Mouse (Mus musculus): ENCODE measurements around the gene Itprid2. TPM values are rescaled to one million over a fixed set of nuclear protein-coding genes. Genes with fewer than 3 reads are reported as not detected.

The Itprid2 gene
- total and polyA plus RNA-seq, 3 experiments = 9.0 to 21.5 TPM; not detected in 1

GRCm38 (mm10) chr2:79698166-79698565 lies 63.0 kb downstream of the Itprid2 start (continued):
- TF ChIP-seq MAX (IDR thresholded peaks at IDR 0.05; ENCODE audit: low read length) = peak; percentile 17; the same call in 1 of the 2 replicates
- TF ChIP-seq ZNF384 (IDR thresholded peaks at IDR 0.05; ENCODE audit: low read depth, low read length) = no peak
- no peak for TF ChIP-seq USF2 (IDR thresholded peaks at IDR 0.05; ENCODE audit: borderline replicate concordance in 1 of 2, insufficient read depth in 1 of 2, low read depth in 1 of 2, low read length in 2 of 2)
- TF ChIP-seq ZKSCAN1 (IDR thresholded peaks at IDR 0.05; ENCODE audit: low read depth, low read length) = no peak
- TF ChIP-seq CHD2 (IDR thresholded peaks at IDR 0.05; ENCODE audit: low read length) = no peak
- no peak for TF ChIP-seq E2F4 (IDR thresholded peaks at IDR 0.05; ENCODE audit: borderline replicate concordance, low read depth, low read length)
- no peak for TF ChIP-seq POLR2A (IDR thresholded peaks at IDR 0.05; ENCODE audit: control insufficient read depth in 1 of 2, insufficient read depth in 1 of 2, low read depth in 1 of 2, low read length in 2 of 2, poor library complexity in 1 of 2)
- TF ChIP-seq NELFE (IDR thresholded peaks at IDR 0.05; ENCODE audit: low read depth, low read length) = no peak
- TF ChIP-seq ETS1 (IDR thresholded peaks at IDR 0.05; ENCODE audit: low read depth, low read length) = peak; percentile 88
- TF ChIP-seq RAD21 (IDR thresholded peaks at IDR 0.05; ENCODE audit: low read depth, low read length) = no peak
- TF ChIP-seq GABPA (IDR thresholded peaks at IDR 0.05; ENCODE audit: low read depth, low read length) = no peak
- TF ChIP-seq ZMIZ1 (IDR thresholded peaks at IDR 0.05; ENCODE audit: low read depth, low read length) = no peak
- no peak for TF ChIP-seq TAL1 (IDR thresholded peaks at IDR 0.05; ENCODE audit: low read length)
- no peak for TF ChIP-seq MAZ (IDR thresholded peaks at IDR 0.05; ENCODE audit: low read depth, low read length)
- TF ChIP-seq JUND (IDR thresholded peaks at IDR 0.05; ENCODE audit: low read depth, low read length) = peak; percentile 76; the same call in 1 of the 2 replicates
- TF ChIP-seq ELF1 (IDR thresholded peaks at IDR 0.05; ENCODE audit: low read depth, low read length) = no peak
- TF ChIP-seq UBTF (IDR thresholded peaks at IDR 0.05; ENCODE audit: borderline replicate concordance, insufficient read depth, low read depth, low read length) = no peak
- TF ChIP-seq BHLHE40 (IDR thresholded peaks at IDR 0.05; ENCODE audit: borderline replicate concordance, low read depth, low read length) = peak; percentile 75; the same call in 1 of the 2 replicates
- no peak for TF ChIP-seq HCFC1 (IDR thresholded peaks at IDR 0.05; ENCODE audit: low read depth, low read length)
- TF ChIP-seq POLR2AphosphoS2 (IDR thresholded peaks at IDR 0.05; ENCODE audit: low read length) = no peak
- TF ChIP-seq RCOR1 (IDR thresholded peaks at IDR 0.05; ENCODE audit: low read depth, low read length) = no peak
- no peak for TF ChIP-seq TCF12 (IDR thresholded peaks at IDR 0.05; ENCODE audit: low read depth, low read length)

GRCm38 (mm10) chr2:79704773-79705172 lies 69.6 kb downstream of the Itprid2 start:
- Histone ChIP-seq H3K27me3 (ENCODE audit: control insufficient read depth in 1 of 2, insufficient read depth in 2 of 2, low read length in 2 of 2) (no peaks in the 10 kb centered on the region), H3K36me3 (ENCODE audit: control insufficient read depth in 1 of 2, insufficient read depth in 2 of 2, low read length in 2 of 2) (no peaks in the 10 kb centered on the region), H3K4me3 (ENCODE audit: control insufficient read depth in 1 of 2, insufficient read depth in 1 of 2, low read depth in 2 of 2, low read length in 2 of 2) (no peak overlapping the region), H3K27ac (ENCODE audit: control insufficient read depth, low read depth, low read length) (no peak overlapping the region), H3K4me1 (ENCODE audit: control insufficient read depth in 1 of 2, insufficient read depth in 2 of 2, low read length in 2 of 2) (no peaks in the 10 kb centered on the region; a peak in 1 of 4 replicates), H3K9me3 (replicated peaks; ENCODE audit: insufficient read depth, low read length) (no peaks in the 10 kb centered on the region), H3K79me2 (ENCODE audit: control insufficient read depth, insufficient read depth, low read length, poor library complexity) (no peaks in the 10 kb centered on the region), H3K9ac (ENCODE audit: control insufficient read depth, low read depth, low read length, poor library complexity, severe bottlenecking) (no peak overlapping the region)
- no peak for TF ChIP-seq KAT2A (conservative IDR thresholded peaks at IDR 0.05; ENCODE audit: low read depth, low read length)
- TF ChIP-seq CHD1 (IDR thresholded peaks at IDR 0.05; ENCODE audit: low read depth, low read length) = no peak
- no peak for TF ChIP-seq CHD2 (IDR thresholded peaks at IDR 0.05; ENCODE audit: low read length)
- no peak for TF ChIP-seq GABPA (IDR thresholded peaks at IDR 0.05; ENCODE audit: low read depth, low read length)
- no peak for TF ChIP-seq ETS1 (IDR thresholded peaks at IDR 0.05; ENCODE audit: low read depth, low read length)
- TF ChIP-seq USF1 (IDR thresholded peaks at IDR 0.05; ENCODE audit: low read depth, low read length) = no peak
- TF ChIP-seq POLR2A (IDR thresholded peaks at IDR 0.05; ENCODE audit: control insufficient read depth in 1 of 2, insufficient read depth in 1 of 2, low read depth in 1 of 2, low read length in 2 of 2, poor library complexity in 1 of 2) = no peak
- TF ChIP-seq MYC (IDR thresholded peaks at IDR 0.05; ENCODE audit: low read depth, low read length) = no peak
- TF ChIP-seq POLR2AphosphoS2 (IDR thresholded peaks at IDR 0.05; ENCODE audit: low read length) = no peak
- TF ChIP-seq MXI1 (IDR thresholded peaks at IDR 0.05; ENCODE audit: low read depth, low read length) = no peak
- TF ChIP-seq MAFK (IDR thresholded peaks at IDR 0.05; ENCODE audit: borderline replicate concordance, low read depth, low read length) = no peak
- TF ChIP-seq MEF2A (IDR thresholded peaks at IDR 0.05; ENCODE audit: extremely low read depth, insufficient replicate concordance, low read depth, low read length, poor library complexity, severe bottlenecking) = no peak
- no peak for TF ChIP-seq TAL1 (IDR thresholded peaks at IDR 0.05; ENCODE audit: low read length)
- no peak for TF ChIP-seq MAZ (IDR thresholded peaks at IDR 0.05; ENCODE audit: low read depth, low read length)
- no peak for TF ChIP-seq USF2 (IDR thresholded peaks at IDR 0.05; ENCODE audit: borderline replicate concordance in 1 of 2, insufficient read depth in 1 of 2, low read depth in 1 of 2, low read length in 2 of 2)
- DNase-seq (ENCODE audit: low read depth, low spot score) = no peak
